Mouse (Mus musculus): ENCODE measurements around the gene Pex3. TPM values are rescaled to one million over a fixed set of nuclear protein-coding genes. Genes with fewer than 3 reads are reported as not detected.
A peak's percentile ranks its signal among the peaks of the same experiment; 100 is the strongest.

Pex3 gene
- total RNA-seq (2014; rRNA removed) (23.7 and 30.5 TPM in 2 replicates), polyA plus RNA-seq (2015; fragmentation: Nextera tagmentation; extraction: Ambion mirVana) (31.5 and 35.7 TPM in 2 replicates)

DNA sequence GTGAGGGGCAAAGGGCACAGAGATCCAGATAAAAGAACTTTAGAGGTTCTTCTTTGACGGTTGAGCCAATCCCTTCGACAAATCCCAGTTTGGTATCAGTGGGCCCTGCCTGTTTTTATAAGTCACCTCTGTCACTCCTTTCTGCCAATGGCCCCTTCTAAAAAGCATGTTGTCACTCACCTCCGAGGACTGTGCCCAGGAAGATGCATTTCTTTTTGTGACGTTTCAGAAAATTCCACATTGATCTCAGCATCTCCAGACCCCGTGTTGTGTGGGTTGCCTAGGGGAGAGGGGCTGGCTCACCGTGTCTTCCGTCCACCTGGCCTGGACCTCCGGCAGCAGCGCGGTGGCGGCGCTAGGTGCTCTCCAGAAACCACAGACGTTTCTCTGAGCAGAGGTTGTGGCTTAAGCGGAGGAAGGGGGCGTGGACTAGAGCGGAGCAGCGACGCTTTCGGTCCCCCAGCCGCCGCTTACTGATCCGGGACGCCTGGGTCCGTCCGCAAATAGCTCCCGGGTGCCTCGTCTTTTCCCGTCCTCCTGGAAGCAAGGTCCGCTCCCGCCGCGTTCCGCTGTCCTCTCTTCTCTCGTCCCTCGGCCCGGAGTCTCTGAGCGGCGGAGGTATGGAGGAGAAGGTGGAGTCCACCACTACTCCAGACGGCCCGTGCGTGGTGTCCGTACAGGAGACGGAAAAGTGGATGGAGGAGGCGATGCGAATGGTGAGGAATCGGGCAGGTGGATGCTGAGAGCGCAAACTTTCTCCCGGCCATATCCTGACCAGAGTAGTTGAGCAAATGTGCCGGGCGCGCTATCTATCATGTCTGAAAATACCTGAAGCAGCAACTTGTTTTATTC lies at the start of gene Pex3, which contains the start of gene Adat2:
Pex3 (minus strand) TSS at position 497 of the 852 bp plus-strand sequence.
Adat2 (plus strand) TSS at position 249 of the 852 bp plus-strand sequence.
- H3K9me3 ChIP-seq (ENCODE audit: low read length): no peaks in the 10 kb centered on the region
- peaks cover 3% of the 10 kb centered on the region; the same call in 1 of the 2 replicates for H3K4me1 ChIP-seq (ENCODE audit: insufficient read depth, low read length)
- peak within 1 kb of the TSS; percentile 82 for H3K4me3 ChIP-seq (ENCODE audit: low read length)
- no peaks in the 10 kb centered on the region for H3K36me3 ChIP-seq (ENCODE audit: insufficient read depth, low read length)
- peak; percentile 34 for TF ChIP-seq CTCF (IDR thresholded peaks at IDR 0.05; ENCODE audit: low read depth)
- peak within 1 kb of the TSS; percentile 81 for H3K27ac ChIP-seq
- WGBS: under 1% methylated on average over 50 of the region's 51 CpGs
- peak; percentile 97 for ATAC-seq
- H3K27me3 ChIP-seq (ENCODE audit: insufficient read depth, low read length): no peaks in the 10 kb centered on the region
- DNase-seq (ENCODE audit: low spot score): peak; percentile 94
- H3K9ac ChIP-seq (replicated peaks; ENCODE audit: low read length): peak within 1 kb of the TSS; percentile 76
- H3K4me2 ChIP-seq (ENCODE audit: low read depth, low read length): peak within 1 kb of the TSS; percentile 94

DNA sequence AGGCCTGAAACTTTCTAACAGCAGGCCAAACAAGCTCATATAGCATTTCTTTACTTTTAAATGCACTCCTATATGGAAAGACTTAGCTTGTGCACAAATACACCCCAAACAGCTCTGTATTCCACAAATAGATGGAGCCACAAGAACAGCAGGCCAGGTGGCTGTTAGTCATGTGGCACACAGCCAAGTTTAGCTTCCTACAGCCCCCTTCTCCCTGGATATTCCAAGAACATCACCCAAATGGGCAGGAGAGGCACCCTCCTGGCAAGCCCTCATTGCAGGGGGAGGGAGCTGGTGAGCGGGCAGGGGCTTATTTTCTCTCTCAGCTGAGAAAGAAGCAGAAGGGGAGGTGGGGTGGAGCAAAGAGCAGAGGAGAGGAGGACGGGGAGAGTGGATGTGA lies 48.0 kb upstream of the Pex3 start:
- no peaks in the 10 kb centered on the region for H3K9me3 ChIP-seq (ENCODE audit: low read length)
- DNase-seq (ENCODE audit: low spot score) (no peak), ATAC-seq (no peak)
- no peak overlapping the region for H3K4me3 ChIP-seq (ENCODE audit: low read length)
- no peaks in the 10 kb centered on the region for H3K4me1 ChIP-seq (ENCODE audit: insufficient read depth, low read length)
- H3K27me3 ChIP-seq (ENCODE audit: insufficient read depth, low read length): no peaks in the 10 kb centered on the region
- no peaks in the 10 kb centered on the region for H3K36me3 ChIP-seq (ENCODE audit: insufficient read depth, low read length)
- no peak overlapping the region for H3K9ac ChIP-seq (replicated peaks; ENCODE audit: low read length)
- H3K27ac ChIP-seq: no peak overlapping the region
- WGBS: 59% methylated on average over 2 of the region's 2 CpGs
- H3K4me2 ChIP-seq (ENCODE audit: low read depth, low read length): no peak overlapping the region
- TF ChIP-seq CTCF (IDR thresholded peaks at IDR 0.05; ENCODE audit: low read depth): no peak

DNA sequence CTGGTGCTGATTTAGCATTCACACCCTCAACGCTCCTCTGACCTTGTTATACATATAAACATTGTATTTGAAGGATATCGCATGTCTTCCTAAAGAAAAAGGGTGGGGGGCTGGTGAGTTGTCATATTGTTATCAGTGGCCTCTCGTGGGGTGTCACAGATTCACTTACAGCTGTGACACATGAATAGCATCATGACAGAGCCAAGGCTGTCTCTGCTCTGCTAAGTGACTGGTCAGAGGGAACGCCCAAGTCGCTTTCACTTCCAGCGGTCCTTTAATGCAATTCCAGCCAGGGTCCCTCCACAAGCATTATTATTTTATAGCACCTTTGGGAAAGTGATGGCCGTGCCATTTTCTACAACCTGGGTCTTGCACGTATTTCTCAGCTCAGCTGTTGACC lies 44.5 kb upstream of the Pex3 start:
- TF ChIP-seq CTCF (IDR thresholded peaks at IDR 0.05; ENCODE audit: low read depth): no peak
- H3K4me3 ChIP-seq (ENCODE audit: low read length): no peak overlapping the region
- no peaks in the 10 kb centered on the region for H3K4me1 ChIP-seq (ENCODE audit: insufficient read depth, low read length)
- no peaks in the 10 kb centered on the region for H3K27me3 ChIP-seq (ENCODE audit: insufficient read depth, low read length)
- no peak for DNase-seq (ENCODE audit: low spot score)
- no peaks in the 10 kb centered on the region for H3K36me3 ChIP-seq (ENCODE audit: insufficient read depth, low read length)
- WGBS: 71% methylated on average over 8 of the region's 8 CpGs
- H3K9me3 ChIP-seq (ENCODE audit: low read length): no peaks in the 10 kb centered on the region
- no peak overlapping the region for H3K9ac ChIP-seq (replicated peaks; ENCODE audit: low read length)
- ATAC-seq: no peak
- no peak overlapping the region for H3K4me2 ChIP-seq (ENCODE audit: low read depth, low read length)
- H3K27ac ChIP-seq: no peak overlapping the region

DNA sequence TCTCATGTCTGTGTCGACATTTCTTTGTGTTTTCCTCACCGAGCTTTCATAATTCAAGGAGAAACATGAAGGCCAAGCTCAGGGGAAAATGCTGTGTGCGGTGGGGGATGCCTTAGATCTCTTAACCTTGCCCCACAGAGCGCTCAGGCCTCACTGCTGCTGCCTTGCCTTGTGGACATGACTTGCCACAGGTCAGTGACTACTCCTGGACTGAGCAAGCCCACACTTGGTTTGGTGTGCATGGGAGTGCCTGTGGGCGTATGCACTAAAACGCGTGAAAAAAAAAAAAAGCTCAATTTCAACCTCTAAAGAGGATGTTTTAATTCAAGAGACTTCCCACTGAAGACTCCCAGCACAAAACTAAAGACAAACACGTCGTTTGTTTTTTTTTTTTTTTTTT lies 43.9 kb upstream of the Pex3 start:
- Histone ChIP-seq H3K27me3 (ENCODE audit: insufficient read depth, low read length) (no peaks in the 10 kb centered on the region), H3K9ac (replicated peaks; ENCODE audit: low read length) (no peak overlapping the region), H3K27ac (no peak overlapping the region), H3K4me3 (ENCODE audit: low read length) (no peak overlapping the region), H3K4me1 (ENCODE audit: insufficient read depth, low read length) (no peaks in the 10 kb centered on the region), H3K4me2 (ENCODE audit: low read depth, low read length) (no peak overlapping the region), H3K9me3 (ENCODE audit: low read length) (no peaks in the 10 kb centered on the region), H3K36me3 (ENCODE audit: insufficient read depth, low read length) (no peaks in the 10 kb centered on the region)
- ATAC-seq (no peak), DNase-seq (ENCODE audit: low spot score) (no peak)
- no peak for TF ChIP-seq CTCF (IDR thresholded peaks at IDR 0.05; ENCODE audit: low read depth)
- 64% methylated on average over 9 of the region's 9 CpGs for WGBS

DNA sequence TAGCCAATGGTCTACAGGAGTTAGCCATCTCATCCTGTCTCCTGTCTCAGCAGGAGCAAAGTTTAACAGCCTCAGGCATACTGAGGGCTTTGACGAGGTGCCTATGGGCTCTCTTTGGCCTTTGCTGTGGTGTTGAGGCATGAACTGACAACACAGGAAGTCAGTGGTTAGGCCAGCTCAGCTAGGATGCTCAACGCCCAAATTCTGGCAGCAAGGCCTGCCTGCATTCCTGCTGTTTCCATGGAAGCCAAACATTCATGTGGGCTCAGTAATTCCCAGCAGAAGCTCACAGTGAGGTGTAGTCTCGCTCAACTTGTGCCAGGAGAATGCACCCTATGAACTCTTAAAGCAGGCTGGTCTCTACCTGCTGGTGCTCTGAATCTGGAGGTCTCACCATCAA lies 43.1 kb upstream of the Pex3 start:
- DNase-seq (ENCODE audit: low spot score) (peak; percentile 30), ATAC-seq (peak; percentile 38; the same call in 1 of the 2 replicates)
- Histone ChIP-seq H3K4me1 (ENCODE audit: insufficient read depth, low read length) (no peaks in the 10 kb centered on the region), H3K9ac (replicated peaks; ENCODE audit: low read length) (no peak overlapping the region), H3K4me3 (ENCODE audit: low read length) (no peak overlapping the region), H3K27ac (no peak overlapping the region), H3K36me3 (ENCODE audit: insufficient read depth, low read length) (no peaks in the 10 kb centered on the region), H3K27me3 (ENCODE audit: insufficient read depth, low read length) (no peaks in the 10 kb centered on the region), H3K4me2 (ENCODE audit: low read depth, low read length) (no peak overlapping the region), H3K9me3 (ENCODE audit: low read length) (no peaks in the 10 kb centered on the region)
- no peak for TF ChIP-seq CTCF (IDR thresholded peaks at IDR 0.05; ENCODE audit: low read depth)
- WGBS: 28% methylated on average over 3 of the region's 3 CpGs

DNA sequence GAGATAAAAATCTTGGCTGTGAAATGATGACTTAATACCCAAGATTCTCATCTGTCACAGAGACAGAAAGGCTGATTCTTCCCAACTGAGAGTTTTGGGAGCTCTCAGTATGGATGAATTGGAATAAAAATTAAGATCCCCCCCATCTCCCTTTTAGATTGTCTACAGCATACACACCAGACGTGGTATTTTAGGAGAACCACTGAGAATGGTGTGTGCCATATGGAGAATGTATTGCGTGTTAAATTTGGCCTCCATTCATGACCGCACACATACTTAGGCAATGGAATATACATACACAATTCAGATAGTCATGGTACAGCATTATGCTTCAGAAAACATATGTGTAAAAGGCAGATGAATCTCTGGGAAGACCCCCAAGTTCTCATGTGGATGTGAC lies 40.6 kb upstream of the Pex3 start:
- TF ChIP-seq CTCF (IDR thresholded peaks at IDR 0.05; ENCODE audit: low read depth): no peak
- Histone ChIP-seq H3K36me3 (ENCODE audit: insufficient read depth, low read length) (no peaks in the 10 kb centered on the region), H3K27ac (no peak overlapping the region), H3K4me2 (ENCODE audit: low read depth, low read length) (no peak overlapping the region), H3K9me3 (ENCODE audit: low read length) (no peaks in the 10 kb centered on the region), H3K4me1 (ENCODE audit: insufficient read depth, low read length) (no peaks in the 10 kb centered on the region), H3K9ac (replicated peaks; ENCODE audit: low read length) (no peak overlapping the region), H3K4me3 (ENCODE audit: low read length) (no peak overlapping the region), H3K27me3 (ENCODE audit: insufficient read depth, low read length) (no peaks in the 10 kb centered on the region)
- WGBS: 82% methylated on average over 3 of the region's 3 CpGs
- no peak for DNase-seq (ENCODE audit: low spot score)
- no peak for ATAC-seq

DNA sequence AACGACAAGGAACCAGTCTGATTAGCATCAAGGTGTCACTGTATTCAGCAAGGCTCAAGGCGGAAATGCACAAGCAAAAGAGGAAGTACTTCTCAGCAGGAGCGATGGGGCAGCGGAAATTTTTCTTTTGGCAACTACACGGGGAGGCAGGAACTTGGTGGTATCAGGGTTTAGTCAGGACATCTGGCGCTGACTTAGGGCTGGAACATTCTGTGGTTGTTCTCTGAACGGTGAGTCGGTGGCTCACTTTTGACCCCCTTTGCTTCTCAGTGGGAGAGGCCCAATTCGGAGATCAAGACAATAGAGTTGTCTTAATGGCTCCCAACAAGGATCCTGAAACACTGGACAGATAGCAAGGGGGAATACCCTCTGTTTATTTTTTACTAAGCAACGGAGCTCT lies 39.3 kb upstream of the Pex3 start:
- Histone ChIP-seq H3K4me3 (ENCODE audit: low read length) (no peak overlapping the region), H3K4me1 (ENCODE audit: insufficient read depth, low read length) (no peaks in the 10 kb centered on the region), H3K36me3 (ENCODE audit: insufficient read depth, low read length) (no peaks in the 10 kb centered on the region), H3K27me3 (ENCODE audit: insufficient read depth, low read length) (no peaks in the 10 kb centered on the region), H3K9me3 (ENCODE audit: low read length) (no peaks in the 10 kb centered on the region), H3K9ac (replicated peaks; ENCODE audit: low read length) (no peak overlapping the region), H3K27ac (no peak overlapping the region), H3K4me2 (ENCODE audit: low read depth, low read length) (no peak overlapping the region)
- DNase-seq (ENCODE audit: low spot score): no peak
- 89% methylated on average over 10 of the region's 10 CpGs for WGBS
- no peak for ATAC-seq
- no peak for TF ChIP-seq CTCF (IDR thresholded peaks at IDR 0.05; ENCODE audit: low read depth)

All from hindbrain, postnatal 0 days (tissue).